Mouse (Mus musculus): ENCODE results near the gene Ift140.

- TF ChIP-seq CTCF (IDR thresholded peaks at IDR 0.05; ENCODE audit: borderline replicate concordance, extremely low read depth, insufficient read depth, insufficient read length) (no peak), POLR2A (IDR thresholded peaks at IDR 0.05; ENCODE audit: borderline replicate concordance, extremely low read depth, insufficient read depth, insufficient read length, poor library complexity, severe bottlenecking) (no peak)
Observed at GRCm38 (mm10) chr17:25063261-25063660, 47.4 kb downstream of the Ift140 start.
